2 mouse cellular contexts compared by ENCODE assay signal in genomic region chr11:115089853-115090252, GRCm38 (mm10).
TF ChIP-seq lines count a peak whose summit lies in the region.

No protein-coding gene starts in this region.

TF ChIP-seq in CH12.LX, 34 proteins besides CTCF, POLR2A, EP300 and RAD21:
- no peak for TF ChIP-seq E2F4 (IDR thresholded peaks at IDR 0.05; ENCODE audit: insufficient replicate concordance, low read depth, low read length)
- TF ChIP-seq MYC (IDR thresholded peaks at IDR 0.05; ENCODE audit: low read depth, low read length), result no peak
- no peak for TF ChIP-seq CHD2 (IDR thresholded peaks at IDR 0.05; ENCODE audit: low read length)
- TF ChIP-seq CHD1 (IDR thresholded peaks at IDR 0.05; ENCODE audit: low read depth, low read length), result no peak
- no peak for TF ChIP-seq POLR2AphosphoS2 (IDR thresholded peaks at IDR 0.05; ENCODE audit: low read depth, low read length)
- TF ChIP-seq ZNF384 (IDR thresholded peaks at IDR 0.05; ENCODE audit: low read depth, low read length), result no peak
- no peak for TF ChIP-seq UBTF (IDR thresholded peaks at IDR 0.05; ENCODE audit: low read depth, low read length)
- TF ChIP-seq ZC3H11A (IDR thresholded peaks at IDR 0.05; ENCODE audit: low read depth, low read length), result peak; percentile 52
- no peak for TF ChIP-seq MAZ (IDR thresholded peaks at IDR 0.05; ENCODE audit: low read depth, low read length)
- no peak for TF ChIP-seq GABPA (IDR thresholded peaks at IDR 0.05; ENCODE audit: insufficient replicate concordance, low read depth, low read length)
- peak; percentile 17; the same call in 1 of the 2 replicates for TF ChIP-seq HCFC1 (IDR thresholded peaks at IDR 0.05; ENCODE audit: low read depth, low read length)
- TF ChIP-seq IRF4 (IDR thresholded peaks at IDR 0.05; ENCODE audit: low read depth, low read length), result no peak
- no peak for TF ChIP-seq RCOR1 (conservative IDR thresholded peaks at IDR 0.05; ENCODE audit: low read depth, low read length)
- no peak for TF ChIP-seq ZKSCAN1 (IDR thresholded peaks at IDR 0.05; ENCODE audit: borderline replicate concordance, low read depth, low read length)
- no peak for TF ChIP-seq JUND (conservative IDR thresholded peaks at IDR 0.05; ENCODE audit: low read depth, low read length)
- no peak for TF ChIP-seq KAT2A (IDR thresholded peaks at IDR 0.05; ENCODE audit: insufficient replicate concordance, low read length)
- TF ChIP-seq ETS1 (conservative IDR thresholded peaks at IDR 0.05; ENCODE audit: low read depth, low read length), result no peak
- no peak for TF ChIP-seq BHLHE40 (IDR thresholded peaks at IDR 0.05; ENCODE audit: low read depth, low read length)
- TF ChIP-seq MAFK (IDR thresholded peaks at IDR 0.05; ENCODE audit: insufficient replicate concordance, low read length), result no peak
- no peak for TF ChIP-seq PAX5 (IDR thresholded peaks at IDR 0.05; ENCODE audit: low read length)
- no peak for TF ChIP-seq USF1 (IDR thresholded peaks at IDR 0.05; ENCODE audit: low read depth, low read length)
- 0 out of 2 replicates have a peak, but pooled peaks have one; percentile 31 for TF ChIP-seq TCF12 (IDR thresholded peaks at IDR 0.05; ENCODE audit: low read depth, low read length)
- TF ChIP-seq SMC3 (IDR thresholded peaks at IDR 0.05; ENCODE audit: low read depth, low read length), result peak; percentile 80
- no peak for TF ChIP-seq MXI1 (IDR thresholded peaks at IDR 0.05; ENCODE audit: low read depth, low read length)
- TF ChIP-seq MAX (IDR thresholded peaks at IDR 0.05; ENCODE audit: low read length), result no peak
- TF ChIP-seq TBP (conservative IDR thresholded peaks at IDR 0.05; ENCODE audit: low read depth, low read length), result no peak
- no peak for TF ChIP-seq USF2 (conservative IDR thresholded peaks at IDR 0.05; ENCODE audit: low read depth, low read length)
- no peak for TF ChIP-seq SIN3A (IDR thresholded peaks at IDR 0.05; ENCODE audit: low read length)

TF ChIP-seq in MEL, 35 proteins besides CTCF, POLR2A, EP300 and RAD21:
- TF ChIP-seq MYC (IDR thresholded peaks at IDR 0.05; ENCODE audit: low read depth, low read length) (0 out of 2 replicates have a peak, but pooled peaks have one; percentile 38), ZC3H11A (IDR thresholded peaks at IDR 0.05; ENCODE audit: low read depth, low read length) (peak; percentile 51), UBTF (IDR thresholded peaks at IDR 0.05; ENCODE audit: borderline replicate concordance, insufficient read depth, low read depth, low read length) (no peak), MXI1 (IDR thresholded peaks at IDR 0.05; ENCODE audit: low read depth, low read length) (no peak), SMC3 (IDR thresholded peaks at IDR 0.05; ENCODE audit: low read depth, low read length) (peak; percentile 73), ZNF384 (IDR thresholded peaks at IDR 0.05; ENCODE audit: low read depth, low read length) (no peak), JUND (IDR thresholded peaks at IDR 0.05; ENCODE audit: low read depth, low read length) (0 out of 2 replicates have a peak, but pooled peaks have one; percentile 22), ZMIZ1 (IDR thresholded peaks at IDR 0.05; ENCODE audit: low read depth, low read length) (no peak)
